Mouse (Mus musculus): ENCODE measurements around the gene Egfl7.
A peak's percentile ranks its signal among the peaks of the same experiment; 100 is the strongest.

Egfl7 gene

DNA sequence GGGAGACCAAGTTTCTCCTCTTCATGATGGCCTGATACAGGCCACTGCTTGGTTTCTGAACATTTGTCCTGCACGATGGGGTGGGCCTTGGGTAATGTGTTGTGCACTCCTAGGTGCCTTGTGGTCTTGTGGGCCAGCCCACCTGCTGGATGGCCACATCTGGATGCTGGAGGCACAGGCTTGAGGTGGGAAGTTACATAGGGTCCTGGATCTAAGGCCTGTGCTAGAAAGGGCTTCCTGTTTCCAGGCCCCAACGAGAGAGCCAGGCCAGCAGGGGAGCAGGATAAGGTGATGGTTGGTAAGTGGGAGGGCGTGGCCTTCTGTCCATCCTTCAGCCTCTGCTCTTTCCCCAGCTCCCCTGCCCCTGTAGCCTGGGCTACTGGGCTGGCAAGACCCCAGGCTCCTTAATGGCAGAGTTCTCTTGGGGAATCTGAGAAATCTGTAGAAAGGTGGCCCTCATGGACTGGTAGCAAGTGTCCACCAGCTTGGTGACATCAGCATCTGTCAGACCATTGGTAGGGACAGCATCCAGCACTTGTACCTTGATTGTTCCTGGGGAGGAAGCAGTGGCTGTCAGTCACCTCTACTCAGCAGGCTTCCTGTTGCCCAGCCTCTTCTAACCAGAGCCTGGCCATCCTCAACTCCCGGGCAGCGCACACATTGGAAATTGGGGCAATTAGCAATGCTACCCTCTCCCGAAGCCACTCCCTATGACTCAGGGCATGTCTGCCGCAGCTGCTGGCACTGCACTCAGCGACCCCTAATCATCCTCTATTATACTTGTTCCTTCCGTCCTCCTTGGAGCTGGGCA is 13.6 kb downstream of the Egfl7 start:
- no peak for DNase-seq (ENCODE audit: low read depth, low spot score)

DNA sequence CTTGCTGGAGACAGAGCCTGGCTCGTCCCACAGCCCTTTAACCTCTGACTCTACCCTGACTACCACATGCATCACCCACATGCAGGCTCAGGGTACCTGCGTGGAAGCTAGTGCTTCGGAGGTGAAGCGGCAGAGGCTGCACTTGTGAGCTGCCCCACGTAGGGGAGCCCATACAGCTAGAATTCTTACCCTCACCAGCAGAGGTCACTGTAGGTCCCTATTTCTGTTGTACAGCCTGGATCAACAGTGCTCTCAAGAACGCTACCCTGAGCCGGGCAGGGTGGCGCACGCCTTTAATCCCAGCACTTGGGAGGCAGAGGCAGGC is 14.2 kb downstream of the Egfl7 start:
- no peak for DNase-seq (ENCODE audit: low read depth, low spot score)

DNA sequence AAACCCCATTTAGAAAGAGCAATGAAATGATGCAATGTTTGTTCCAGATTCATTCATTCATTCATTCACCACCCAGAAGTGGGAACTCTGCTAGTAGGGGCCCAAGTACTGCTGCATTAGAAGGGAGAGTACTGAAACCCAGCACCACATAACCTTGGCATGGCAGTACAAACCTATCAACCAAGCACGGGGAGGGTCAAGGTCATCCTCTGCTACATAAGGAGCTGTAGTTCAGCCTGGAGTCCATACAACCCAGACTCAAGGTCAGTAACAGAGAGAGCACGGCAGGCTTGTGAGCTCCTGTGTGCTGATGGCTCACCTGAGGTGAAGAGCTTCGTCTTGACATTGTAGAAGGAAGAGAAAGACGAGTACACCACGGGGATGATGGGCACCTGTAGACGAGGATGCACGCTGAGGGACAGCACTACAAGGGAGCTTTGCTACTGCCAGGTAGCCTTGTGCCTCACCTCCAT is 14.7 kb downstream of the Egfl7 start:
- DNase-seq (ENCODE audit: low read depth, low spot score) = no peak

DNA sequence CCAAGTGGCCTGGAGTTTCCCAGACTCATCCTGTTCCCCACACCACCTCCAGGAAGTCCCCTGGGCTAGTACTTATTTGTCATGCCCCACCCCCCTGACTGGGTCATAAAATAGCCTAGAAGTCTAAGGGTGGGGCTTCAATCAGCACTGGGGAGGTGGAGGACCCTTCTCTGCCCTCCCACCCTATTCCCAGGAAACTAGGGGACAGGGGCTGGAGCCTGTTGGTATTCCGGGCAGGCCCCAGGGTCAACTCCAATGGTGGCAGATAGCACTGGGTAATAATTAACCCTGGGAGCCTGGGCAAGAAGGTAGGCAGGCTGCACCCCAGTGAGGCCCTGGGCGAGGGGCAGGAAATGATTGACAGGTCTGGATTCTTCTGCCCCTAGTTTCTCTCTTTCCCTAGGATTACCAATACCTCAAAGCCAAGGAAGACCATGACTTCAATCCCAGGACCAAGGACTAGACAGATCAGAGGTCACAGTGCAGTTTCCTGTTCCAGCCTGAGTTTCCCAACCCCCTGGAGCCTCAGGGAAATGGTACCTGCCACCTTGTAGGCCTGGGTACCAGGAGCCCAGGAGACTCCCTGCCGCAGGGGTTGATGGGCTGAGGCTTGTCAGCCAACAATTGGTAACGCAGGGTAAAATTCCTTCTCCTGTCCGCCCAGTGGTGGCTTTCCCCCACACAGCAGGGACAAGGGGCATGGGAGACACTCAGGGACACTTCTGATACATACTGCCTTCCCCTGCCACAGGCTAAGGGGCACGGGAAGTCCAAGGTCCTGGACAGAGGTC is 15.3 kb downstream of the Egfl7 start:
- no peak for DNase-seq (ENCODE audit: low read depth, low spot score)

DNA sequence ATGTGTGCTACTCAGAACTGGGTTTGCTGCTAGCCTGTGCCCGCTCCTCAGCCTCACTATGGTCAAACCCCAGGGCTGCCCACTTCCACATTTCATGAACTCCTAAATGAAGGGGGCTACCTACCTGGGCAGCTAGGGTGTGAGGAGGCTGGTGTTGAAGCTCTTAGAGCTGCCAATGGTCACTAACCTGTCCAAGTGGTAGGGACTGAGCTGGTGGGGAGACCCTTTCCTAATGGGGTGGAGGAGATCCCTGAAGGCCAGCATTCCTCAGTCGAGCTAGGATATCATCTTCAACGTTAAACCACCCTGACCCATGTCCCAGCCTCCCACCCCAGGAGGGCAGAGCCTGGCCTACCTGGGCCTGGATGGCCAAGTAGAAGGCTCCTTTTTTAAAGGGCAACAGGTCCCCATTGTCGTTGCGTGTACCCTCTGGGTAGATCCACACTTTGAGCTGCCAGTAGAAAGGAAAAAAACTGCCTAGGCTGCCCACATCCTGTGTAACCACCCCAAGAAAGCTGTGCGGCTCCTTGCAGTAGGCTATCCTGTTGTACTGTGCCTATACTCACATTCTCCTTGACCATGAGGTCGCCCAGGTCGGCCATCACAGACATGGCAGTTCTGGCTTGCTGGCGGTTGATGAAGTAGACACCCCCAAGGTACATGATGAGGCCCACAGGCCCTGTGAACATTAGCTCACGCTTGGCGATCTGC is 16.1 kb downstream of the Egfl7 start:
- DNase-seq (ENCODE audit: low read depth, low spot score) = no peak

- DNase-seq (ENCODE audit: low read depth, low spot score) = no peak
Measured at GRCm38 (mm10) chr2:26596898-26597297, 17.1 kb downstream of the Egfl7 start.

DNA sequence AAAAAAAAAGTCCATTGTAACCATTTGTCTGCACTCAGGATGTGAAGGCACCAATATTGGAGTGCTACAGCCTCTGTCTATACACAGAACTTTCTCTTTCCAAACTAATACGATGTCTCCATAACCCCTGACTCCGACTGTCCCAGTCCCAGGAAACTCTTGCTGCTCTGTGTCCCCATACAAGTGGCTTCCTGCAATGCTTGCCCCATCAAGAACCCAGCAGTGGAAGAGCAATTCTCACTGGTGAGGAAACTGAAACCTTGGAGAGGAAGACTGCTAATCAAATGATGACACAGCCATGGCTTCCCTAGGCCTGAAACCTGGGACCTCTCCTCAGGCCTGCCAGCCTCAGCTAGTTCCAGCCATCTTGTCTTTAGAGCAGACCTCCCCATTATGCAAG is 18.0 kb downstream of the Egfl7 start:
- no peak for DNase-seq (ENCODE audit: low read depth, low spot score)

DNA sequence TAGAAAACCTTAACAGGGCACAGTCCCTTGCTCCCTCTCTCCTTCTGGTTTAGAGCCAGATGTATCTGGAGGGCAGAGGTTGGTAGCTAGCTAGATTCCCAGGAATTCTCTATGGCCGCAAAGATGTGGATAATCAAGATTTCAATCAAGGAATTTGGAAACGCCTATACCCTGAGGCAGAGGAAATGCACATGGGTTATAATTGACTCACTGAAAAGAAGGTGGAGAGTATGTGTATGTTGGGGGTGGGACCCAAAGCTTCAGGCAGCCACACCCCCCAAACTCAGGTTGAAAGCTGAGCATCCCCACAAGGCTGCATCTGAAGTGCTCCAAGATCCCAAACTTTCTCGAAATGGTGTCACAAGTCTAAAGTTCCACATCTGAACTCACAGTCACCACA is 18.6 kb downstream of the Egfl7 start:
- no peak for DNase-seq (ENCODE audit: low read depth, low spot score)

- no peak for DNase-seq (ENCODE audit: low read depth, low spot score)
Measured at GRCm38 (mm10) chr2:26599965-26600364, 20.2 kb downstream of the Egfl7 start.

DNA sequence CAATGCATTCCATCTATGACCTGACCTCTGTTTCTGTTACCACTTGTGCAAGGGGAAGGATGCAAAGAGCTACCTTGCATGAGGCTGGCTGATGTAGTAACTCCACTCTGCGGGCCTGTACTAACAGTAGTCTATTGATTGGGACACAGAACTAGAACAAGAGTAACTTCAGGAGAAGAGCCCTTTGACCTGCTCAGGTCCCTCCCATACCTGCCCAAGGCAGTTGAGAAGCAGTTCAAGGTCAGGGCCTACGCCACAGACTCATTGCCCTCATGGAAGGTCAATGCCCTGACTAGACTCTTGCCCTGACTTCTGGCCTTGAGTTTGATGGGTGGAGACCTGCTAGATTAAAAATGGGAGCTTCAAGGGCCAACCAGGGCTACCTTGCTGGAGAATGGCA is 20.9 kb downstream of the Egfl7 start:
- DNase-seq (ENCODE audit: low read depth, low spot score) = no peak

DNA sequence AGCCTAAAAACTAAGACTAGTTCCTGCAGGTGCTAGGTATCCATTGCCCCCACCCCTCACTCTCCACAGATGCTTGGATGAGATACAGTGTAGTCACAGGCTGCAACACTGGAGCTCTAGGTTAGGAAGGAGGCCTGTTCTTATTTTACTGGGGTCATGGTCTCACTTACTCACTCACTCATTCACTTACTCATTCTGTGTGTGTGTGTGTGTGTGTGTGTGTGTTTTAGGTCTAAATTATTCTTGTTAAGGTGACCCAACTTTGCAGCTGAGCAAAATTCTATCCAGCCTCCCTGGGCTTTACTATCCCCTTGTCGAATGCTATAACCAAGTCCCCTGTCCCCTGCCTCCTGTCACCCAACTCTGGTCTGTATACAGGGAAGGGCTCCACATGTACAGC is 21.8 kb downstream of the Egfl7 start:
- no peak for DNase-seq (ENCODE audit: low read depth, low spot score)

DNA sequence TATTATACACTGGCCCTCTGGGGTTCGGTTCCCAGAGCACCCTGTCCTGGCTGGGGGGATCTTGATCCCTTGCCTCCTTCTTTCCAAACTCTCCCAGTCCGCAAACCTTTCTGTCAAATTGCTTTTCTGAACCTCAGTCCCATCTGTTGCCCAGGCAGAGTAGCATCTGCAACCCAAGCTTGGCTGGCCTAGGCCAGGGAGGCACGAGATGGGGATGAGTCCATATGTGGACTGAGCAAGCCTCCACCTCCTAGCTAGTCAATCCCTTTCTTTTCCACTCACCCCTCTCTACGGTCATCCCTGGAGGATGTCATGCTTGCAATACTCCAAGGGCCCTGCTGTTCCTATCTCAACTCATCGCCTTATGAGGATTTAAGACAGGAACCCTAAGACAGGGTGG is 22.8 kb downstream of the Egfl7 start:
- DNase-seq (ENCODE audit: low read depth, low spot score) = no peak

DNA sequence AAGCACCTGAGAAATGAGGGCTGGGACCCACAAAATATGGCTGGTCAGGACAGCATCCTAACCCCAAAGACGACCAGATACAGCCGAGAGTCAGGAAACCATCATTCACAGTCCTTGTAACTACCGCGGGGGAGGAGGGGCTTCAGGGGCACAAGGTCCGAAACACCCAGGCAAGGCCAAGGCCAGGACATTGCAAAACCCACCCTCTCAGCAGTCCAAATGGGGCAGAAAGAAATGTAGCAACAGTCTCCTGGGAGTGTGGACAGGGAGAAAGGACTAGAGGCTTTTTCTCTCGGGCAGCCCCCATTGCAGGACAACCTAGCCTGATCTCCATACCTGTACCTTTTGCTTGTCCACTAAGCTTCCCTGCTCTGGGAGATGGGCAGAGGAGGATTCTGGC is 23.3 kb downstream of the Egfl7 start:
- DNase-seq (ENCODE audit: low read depth, low spot score) = no peak

- DNase-seq (ENCODE audit: low read depth, low spot score) = peak; percentile 54
Measured at GRCm38 (mm10) chr2:26603720-26604671, 24.2 kb downstream of the Egfl7 start, which contains the start of gene Agpat2. Gene Agpat2, minus strand, starts transcription at chr2:26604417.

DNA sequence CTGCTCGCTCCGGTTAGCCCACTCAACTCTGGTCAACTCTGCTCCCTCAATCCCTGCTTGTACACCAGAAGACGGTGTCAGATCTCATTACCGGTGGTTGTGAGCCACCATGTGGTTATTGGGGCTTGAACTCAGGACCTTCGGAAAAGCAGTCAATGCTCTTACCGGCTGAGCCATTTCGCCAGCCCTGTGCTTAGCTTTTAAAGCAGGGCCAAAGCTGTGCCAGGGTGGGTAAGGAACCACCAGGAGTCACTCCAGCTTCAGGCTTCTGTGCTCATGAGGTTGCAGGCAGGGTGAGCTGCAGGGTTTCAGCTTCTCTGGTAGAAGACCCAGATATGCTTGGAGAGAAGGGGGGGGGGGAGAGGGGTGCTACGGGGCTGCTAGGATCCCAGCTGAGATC is 25.5 kb downstream of the Egfl7 start:
- DNase-seq (ENCODE audit: low read depth, low spot score) = no peak

DNA sequence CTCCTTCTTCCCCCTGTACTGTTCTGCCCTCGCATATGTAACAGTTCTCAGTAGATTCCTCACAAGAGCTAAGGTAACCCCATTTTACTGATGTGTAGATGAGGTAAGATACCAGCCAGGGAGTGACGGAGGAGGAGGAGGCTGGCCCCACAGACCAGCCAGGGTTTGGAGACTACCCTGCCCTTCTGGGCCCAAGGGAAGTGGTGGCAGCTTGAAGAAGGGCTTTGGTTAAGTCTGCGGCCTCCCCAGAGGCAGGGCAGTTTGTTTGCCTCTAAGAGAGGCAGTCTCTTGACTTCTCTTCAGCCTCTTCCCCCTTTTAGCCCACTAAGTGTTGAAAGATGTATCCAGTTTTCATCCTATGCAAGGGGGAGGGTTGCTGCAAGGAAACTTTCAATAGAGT is 26.8 kb downstream of the Egfl7 start:
- no peak for DNase-seq (ENCODE audit: low read depth, low spot score)

DNA sequence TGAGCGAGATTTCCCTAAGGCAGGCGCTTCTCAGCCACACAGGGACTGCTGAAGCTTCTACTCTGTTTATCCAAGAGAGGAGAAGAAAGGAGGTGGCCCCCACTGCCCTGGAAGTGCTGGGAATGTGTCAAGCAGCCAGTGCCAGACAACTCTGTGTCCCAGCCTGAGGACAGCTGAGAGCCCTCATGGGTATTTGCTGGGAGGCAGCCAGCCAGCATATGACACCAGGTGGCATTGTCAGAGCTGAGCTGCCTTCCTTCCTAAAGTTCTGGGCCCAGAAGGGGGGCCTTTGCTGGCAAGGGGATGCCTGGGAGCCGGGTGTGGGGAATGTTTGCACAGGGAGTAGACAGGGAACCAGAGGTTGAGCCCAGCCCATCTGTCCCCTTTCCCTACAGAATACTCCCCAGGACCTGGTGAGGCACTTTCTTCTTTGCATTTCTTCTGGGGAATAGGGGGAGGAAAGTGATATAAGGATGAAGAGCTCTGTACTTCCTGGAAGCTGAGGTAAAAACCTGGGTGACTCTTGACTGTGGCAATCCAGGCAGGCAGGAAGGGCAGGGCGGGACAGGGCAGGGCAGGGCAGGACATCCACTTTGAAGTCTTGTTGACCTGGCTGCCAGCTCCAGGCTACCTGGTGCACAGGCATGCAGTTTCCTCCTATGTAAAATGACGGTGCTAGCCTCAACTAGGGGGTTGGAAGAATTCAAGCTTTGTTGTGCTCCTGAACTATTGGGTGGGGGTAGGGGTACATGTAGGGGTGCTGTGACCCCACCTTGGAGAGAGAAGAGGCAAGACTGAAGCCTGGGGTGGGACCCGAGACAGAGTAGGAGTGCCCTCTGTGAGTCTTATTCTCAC is 27.5 kb downstream of the Egfl7 start:
- no peak for DNase-seq (ENCODE audit: low read depth, low spot score)

GRCm38 (mm10) chr2:26608781-26609180 is 29.0 kb downstream of the Egfl7 start:
- no peak for DNase-seq (ENCODE audit: low read depth, low spot score)

GRCm38 (mm10) chr2:26609261-26609661 is 29.4 kb downstream of the Egfl7 start:
- DNase-seq (ENCODE audit: low read depth, low spot score) = peak; percentile 79

GRCm38 (mm10) chr2:26610526-26610925 is 30.7 kb downstream of the Egfl7 start:
- no peak for DNase-seq (ENCODE audit: low read depth, low spot score)

Measured in skeletal muscle tissue, adult 2 months (tissue).